Mouse (Mus musculus) heart, embryonic 13.5 days (tissue): Measurements from ENCODE around the gene Defa31. TPM values are rescaled to one million over a fixed set of nuclear protein-coding genes. Genes with fewer than 3 reads are reported as not detected.
"Not testable (repeated sequence)": the region's sequence is repeated elsewhere in the genome, so short reads cannot be mapped to it uniquely, and the experiment has no call there.

Experiments
- ATAC-seq: fragments of 200-750 bp; cut with Nextera tagmentation; 2 replicates; pipeline ENCODE4 v1.8.0; 2017; ENCODE audit warnings: moderate TSS enrichment; ENCODE audit not compliant: insufficient number of reproducible peaks, low FRiP score, low TSS enrichment; ENCODE audit errors: extremely low read depth
- H3K27ac ChIP-seq: fragments of 300-500 bp; sonication (generic); replicated peaks from 2 replicates; pipeline ENCODE4 v1.5.1; 2015; ENCODE audit warnings: moderate library complexity, mild to moderate bottlenecking, inconsistent platforms
- H3K27me3 ChIP-seq: fragments of 300-500 bp; sonication (generic); replicated peaks from 2 replicates; pipeline ENCODE4 v1.6.1; 2015; ENCODE audit warnings: mild to moderate bottlenecking, inconsistent platforms
- H3K36me3 ChIP-seq: fragments of 300-500 bp; sonication (generic); 2 replicates; pipeline ENCODE4 v1.6.1; 2015; ENCODE audit warnings: mild to moderate bottlenecking, inconsistent platforms
- H3K4me1 ChIP-seq: fragments of 300-500 bp; sonication (generic); 2 replicates; pipeline ENCODE4 v1.6.1; 2015; ENCODE audit warnings: inconsistent platforms
- H3K4me2 ChIP-seq: fragments of 300-500 bp; sonication (generic); 2 replicates; pipeline ENCODE4 v1.6.1; 2015; ENCODE audit warnings: inconsistent platforms, mild to moderate bottlenecking, moderate library complexity
- H3K4me3 ChIP-seq: fragments of 300-500 bp; sonication (generic); 2 replicates; pipeline ENCODE4 v1.5.1; 2015; ENCODE audit warnings: moderate library complexity, mild to moderate bottlenecking, inconsistent platforms
- H3K9ac ChIP-seq: fragments of 300-500 bp; sonication (generic); 2 replicates; pipeline ENCODE4 v1.6.1; 2015; ENCODE audit warnings: inconsistent platforms, mild to moderate bottlenecking, moderate library complexity
- H3K9me3 ChIP-seq: fragments of 300-500 bp; sonication (generic); 2 replicates; pipeline ENCODE4 v1.6.1; 2016; ENCODE audit warnings: inconsistent platforms
- WGBS: fragments of 180-500 bp; shearing (Covaris S2); methylation state at CpG from one replicate; pipeline ENCODE4 v1.1.7; 2015; ENCODE audit warnings: mixed read lengths; 5-methylcytosine and 5-hydroxymethylcytosine counted together
- polyA plus RNA-seq: library from polyadenylated mRNA; unstranded; fragments of >200 nt; fragmentation: Nextera tagmentation; extraction: Ambion mirVana; gene quantifications from 2 replicates; pipeline ENCODE4 v1.2.1, GENCODE M21; 2015

Gene Defa31
- polyA plus RNA-seq: not detected in 2 replicates

DNA sequence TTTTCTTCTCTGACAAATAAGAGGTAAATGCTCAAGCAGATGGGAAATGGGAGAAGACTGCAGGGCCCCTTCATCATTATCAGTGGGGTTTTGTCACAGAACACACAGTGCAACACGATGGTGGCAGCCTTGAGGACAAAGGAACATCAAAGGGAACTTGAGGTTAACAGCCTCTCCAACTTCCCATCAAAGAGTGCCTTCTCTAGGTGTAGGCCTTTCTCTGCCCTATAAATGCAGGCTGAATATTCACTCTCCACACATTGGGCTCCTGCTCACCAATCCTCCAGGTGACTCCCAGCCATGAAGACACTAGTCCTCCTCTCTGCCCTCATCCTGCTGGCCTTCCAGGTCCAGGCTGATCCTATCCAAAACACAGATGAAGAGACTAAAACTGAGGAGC lies at the start of gene Defa31:
Gene Defa31, plus strand, starts transcription at position 301 of the 400 bp plus-strand sequence.
- H3K27ac ChIP-seq, H3K9ac ChIP-seq, ATAC-seq, H3K4me3 ChIP-seq, H3K4me1 ChIP-seq, H3K9me3 ChIP-seq, H3K36me3 ChIP-seq, H3K4me2 ChIP-seq, H3K27me3 ChIP-seq: not testable (repeated sequence)
- no CpG with 5 or more reads among the region's 1 CpGs for WGBS

GRCm38 (mm10) chr8:21161977-21162376 lies 29.4 kb upstream of the Defa31 start, which contains the start of gene Defa22:
TSS of gene Defa22 (plus strand) at chr8:21162277.
- ATAC-seq, H3K9ac ChIP-seq, H3K4me1 ChIP-seq, H3K27ac ChIP-seq, H3K9me3 ChIP-seq, H3K4me3 ChIP-seq, H3K4me2 ChIP-seq, H3K36me3 ChIP-seq, H3K27me3 ChIP-seq: not testable (repeated sequence)
- WGBS: no CpG with 5 or more reads among the region's 1 CpGs

GRCm38 (mm10) chr8:21201261-21201660 lies 9.8 kb downstream of the Defa31 start, which contains the start of gene Gm15293:
TSS of gene Gm15293 (plus strand) at chr8:21201561.
- not testable (repeated sequence) for H3K27ac ChIP-seq, H3K9ac ChIP-seq, ATAC-seq, H3K36me3 ChIP-seq, H3K4me2 ChIP-seq, H3K4me3 ChIP-seq, H3K27me3 ChIP-seq, H3K4me1 ChIP-seq, H3K9me3 ChIP-seq
- no CpG with 5 or more reads among the region's 1 CpGs for WGBS

Other genes starting within 250 kb of the Defa31 start
- gene AY761185, start 246.9 kb upstream of the Defa31 start, polyA plus RNA-seq: not detected in 2 replicates
- gene Defa21, start 166.1 kb upstream of the Defa31 start, polyA plus RNA-seq: not detected in 2 replicates
- not detected in 2 replicates for gene Defa23, start 136.6 kb upstream of the Defa31 start, polyA plus RNA-seq
- not detected in 2 replicates for gene Defa35, start 126.6 kb upstream of the Defa31 start, polyA plus RNA-seq
- gene Defa25, start 107.2 kb upstream of the Defa31 start, polyA plus RNA-seq: not detected in 2 replicates
- not detected in 2 replicates for gene Gm14851, start 95.6 kb upstream of the Defa31 start, polyA plus RNA-seq
- not detected in 2 replicates for gene Defa30, start 57.0 kb upstream of the Defa31 start, polyA plus RNA-seq
- gene Defa22, start 29.3 kb upstream of the Defa31 start, polyA plus RNA-seq: not detected in 2 replicates
- gene Gm15293, start 9.9 kb downstream of the Defa31 start, polyA plus RNA-seq: not detected in 2 replicates
- gene Gm15292, start 58.1 kb downstream of the Defa31 start, polyA plus RNA-seq: not detected in 2 replicates
- not detected in 2 replicates for gene Defa27, start 123.9 kb downstream of the Defa31 start, polyA plus RNA-seq
- gene Defa29, start 135.4 kb downstream of the Defa31 start, polyA plus RNA-seq: not detected in 2 replicates
- not detected in 2 replicates for gene Defa2, start 186.9 kb downstream of the Defa31 start, polyA plus RNA-seq
- gene Defa33, start 200.2 kb downstream of the Defa31 start, polyA plus RNA-seq: not detected in 2 replicates
- gene Defa36, start 235.8 kb downstream of the Defa31 start, polyA plus RNA-seq: not detected in 2 replicates